Mouse (Mus musculus) left cerebral cortex, postnatal 10 days (tissue): ENCODE results near the gene Stkld1. TPM values are rescaled to one million over a fixed set of nuclear protein-coding genes. Genes with fewer than 3 reads are reported as not detected.

Experiments used
- DNase-seq, 2 experiments: peaks; one replicate each; pipeline ENCODE4 v3.0.0; 2021 to 2022; ENCODE audit warnings: low spot score in 2 of 2, mixed read lengths in 1 of 2; ENCODE audit errors: extremely low spot score in 1 of 2
- intact Hi-C: fragments of 180-260 bp; cut with DNase I; formaldehyde crosslinking; loops from one replicate; pipeline ENCODE4 v1.15.1; 2025
- total RNA-seq, 2 experiments: library from RNA; stranded (reverse); gene quantifications; 2 replicates each; pipeline ENCODE4 v1.2.3; 2021

Gene Stkld1
- total RNA-seq, 2 experiments from 2014 or later, result 0.41 TPM; not detected in 1

DNA sequence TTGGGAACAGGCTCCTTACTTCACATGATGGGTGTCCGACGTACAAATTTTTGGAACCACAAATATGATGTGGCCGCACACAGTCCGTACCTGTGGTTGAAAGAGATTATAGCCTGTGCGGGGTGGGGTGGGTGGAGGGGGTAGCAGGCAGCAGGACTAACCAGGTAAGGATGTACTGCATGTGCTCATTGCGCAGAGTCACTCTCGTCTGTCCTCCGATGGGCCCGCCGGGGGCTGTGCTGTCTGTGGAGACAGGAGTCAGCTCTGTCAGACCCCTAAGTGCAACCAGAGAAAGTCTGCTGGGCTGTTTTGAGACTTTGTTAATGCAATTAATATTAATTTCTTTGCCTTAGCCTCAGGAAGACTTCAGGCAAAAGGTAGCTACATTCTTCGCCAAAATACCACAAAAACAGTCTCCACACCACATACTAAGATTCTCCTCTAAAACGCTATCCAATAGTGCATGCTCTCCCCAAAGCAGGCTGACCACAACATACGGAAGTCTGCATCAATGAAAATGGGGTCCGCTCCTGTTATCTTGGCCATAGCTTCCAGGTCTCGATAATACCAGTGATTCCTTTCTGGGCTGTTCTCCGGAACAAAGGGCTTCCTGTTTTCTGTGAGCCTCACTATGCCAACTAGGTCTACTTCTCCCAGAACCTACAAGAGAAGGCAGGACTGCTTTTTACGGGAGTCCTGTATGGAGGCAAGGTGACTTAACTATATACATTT lies 20.3 kb upstream of the Stkld1 start:
- intact Hi-C loops, result no loop called here
- no peak for DNase-seq

DNA sequence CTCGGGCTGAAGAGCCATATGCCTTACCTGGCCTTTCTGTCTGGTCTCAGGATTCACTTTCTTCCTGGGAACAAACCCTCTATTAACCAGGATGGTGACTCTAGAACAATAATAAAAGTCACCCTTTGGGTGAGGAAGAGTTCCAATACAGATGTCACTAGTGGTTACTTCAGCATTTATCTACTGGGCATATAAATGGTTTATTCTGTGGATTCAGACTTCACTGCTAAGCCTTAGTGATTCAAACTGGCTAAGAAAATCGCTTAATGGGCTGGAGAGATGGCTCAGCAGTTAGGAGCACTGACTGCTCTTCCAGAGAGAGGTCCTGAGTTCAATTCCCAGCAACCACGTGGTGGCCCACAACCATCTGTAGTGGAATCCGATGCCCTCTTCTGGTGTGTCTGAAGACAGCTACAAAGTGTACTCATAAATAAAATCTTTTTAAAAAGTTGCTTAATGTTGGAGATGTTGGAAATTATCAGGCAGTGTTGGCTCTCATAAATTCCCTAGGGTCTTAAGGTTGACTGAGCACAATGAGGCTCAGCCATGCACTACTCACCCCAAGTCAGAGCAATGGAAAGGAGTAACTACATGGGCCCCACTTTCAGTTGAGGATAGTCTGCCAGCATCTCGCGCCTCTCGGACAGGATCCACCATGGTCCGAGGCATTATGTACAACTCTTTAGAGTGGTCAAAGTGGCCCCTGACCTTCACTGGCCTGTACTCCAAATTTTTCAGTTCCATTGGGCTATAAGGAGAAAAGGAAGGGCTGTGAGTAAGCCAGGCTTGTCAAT lies 19.5 kb upstream of the Stkld1 start:
- no peak for DNase-seq
- intact Hi-C loops, result no loop called here

DNA sequence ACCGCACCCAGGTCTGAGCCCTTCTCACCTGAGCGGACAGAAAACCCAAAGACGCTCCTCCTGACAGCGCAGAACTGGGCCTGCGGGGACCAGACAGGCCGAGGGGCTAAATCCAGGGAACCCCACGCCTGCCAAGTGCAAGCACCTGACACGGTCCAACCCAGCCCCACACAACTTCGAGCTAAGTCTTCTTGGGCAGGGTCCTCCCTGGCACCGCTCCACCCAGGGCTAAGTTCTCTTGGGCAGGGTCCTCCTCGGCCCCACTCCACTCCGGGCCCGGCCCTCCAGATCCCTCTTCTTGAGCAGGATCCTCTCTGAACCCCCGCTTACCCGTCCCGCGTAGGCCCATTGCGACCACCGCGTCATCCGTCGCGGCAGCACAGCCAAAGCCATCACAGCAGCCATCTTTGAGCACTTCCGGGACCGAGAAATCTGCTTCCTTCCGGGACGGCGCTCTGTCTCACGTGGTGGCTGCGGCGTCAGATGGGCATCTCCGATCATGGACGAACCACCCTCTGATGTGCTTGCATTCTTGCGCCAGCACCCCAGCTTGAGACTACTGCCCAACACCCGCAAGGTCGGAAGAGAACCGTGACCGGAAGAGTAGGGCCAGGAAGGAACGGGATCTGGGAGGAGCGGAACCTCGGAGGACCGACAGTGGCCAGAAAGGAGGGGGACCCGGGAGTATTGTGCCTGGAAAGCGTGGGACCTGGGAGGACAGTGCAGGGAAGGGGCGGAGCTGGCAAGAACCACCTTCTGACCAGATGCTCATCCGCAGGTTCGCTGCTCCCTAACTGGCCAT lies 17.7 kb upstream of the Stkld1 start, which contains the start of the genes Surf2 and Surf1:
Gene Surf2, plus strand, starts transcription at position 441 of the 802 bp plus-strand sequence.
Gene Surf1, minus strand, starts transcription at position 604 of the 802 bp plus-strand sequence.
- intact Hi-C loops, result no loop called here
- peak; percentile 86 to 89 for DNase-seq

DNA sequence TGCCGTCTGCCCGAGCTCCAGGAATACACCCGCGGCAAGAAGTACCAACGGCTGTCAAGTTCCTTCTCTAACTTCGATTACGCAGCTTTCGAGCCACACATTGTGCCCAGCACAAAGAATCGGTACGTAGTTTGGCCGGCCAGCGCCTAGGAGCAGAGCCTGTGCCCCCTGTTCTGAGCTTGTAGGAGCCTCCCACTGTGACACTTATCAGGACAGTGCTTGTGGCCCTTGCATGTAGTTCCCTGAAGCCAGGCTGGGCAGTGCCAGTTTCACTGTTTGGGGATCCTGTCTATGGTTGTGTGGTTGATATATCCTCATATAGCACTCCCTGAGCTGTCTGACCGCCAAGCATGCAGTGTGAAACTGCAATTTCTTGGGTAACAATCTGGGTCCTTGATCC lies 17.1 kb upstream of the Stkld1 start:
- no peak for DNase-seq

DNA sequence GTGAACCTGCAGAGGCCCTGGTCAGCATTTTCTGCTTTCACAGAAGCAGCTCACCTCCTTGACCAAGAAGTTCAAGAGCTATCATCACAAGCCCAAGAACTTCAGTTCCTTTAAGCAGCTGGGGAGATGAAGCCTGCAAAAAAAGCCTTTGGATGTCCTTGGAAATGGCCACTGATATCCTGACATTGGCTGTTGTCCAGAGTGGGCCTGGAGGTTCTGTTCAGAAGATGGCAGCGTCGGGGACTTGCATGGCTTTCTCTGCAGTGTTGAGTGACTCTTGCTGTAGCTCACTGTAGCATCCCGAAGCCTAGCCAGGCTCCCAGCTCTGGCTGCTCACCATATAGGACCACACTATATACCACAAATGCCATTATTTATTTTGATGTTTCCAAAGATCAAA lies 14.2 kb upstream of the Stkld1 start:
- intact Hi-C loops, result loop anchor here (5.0 kb wide), 1 partner anchor 103 kb away; no protein-coding TSS in a partner anchor
- no peak for DNase-seq

More for the DNA sequence above, 17.1 kb upstream of the Stkld1 start:
- intact Hi-C loops, result no loop called here

DNA sequence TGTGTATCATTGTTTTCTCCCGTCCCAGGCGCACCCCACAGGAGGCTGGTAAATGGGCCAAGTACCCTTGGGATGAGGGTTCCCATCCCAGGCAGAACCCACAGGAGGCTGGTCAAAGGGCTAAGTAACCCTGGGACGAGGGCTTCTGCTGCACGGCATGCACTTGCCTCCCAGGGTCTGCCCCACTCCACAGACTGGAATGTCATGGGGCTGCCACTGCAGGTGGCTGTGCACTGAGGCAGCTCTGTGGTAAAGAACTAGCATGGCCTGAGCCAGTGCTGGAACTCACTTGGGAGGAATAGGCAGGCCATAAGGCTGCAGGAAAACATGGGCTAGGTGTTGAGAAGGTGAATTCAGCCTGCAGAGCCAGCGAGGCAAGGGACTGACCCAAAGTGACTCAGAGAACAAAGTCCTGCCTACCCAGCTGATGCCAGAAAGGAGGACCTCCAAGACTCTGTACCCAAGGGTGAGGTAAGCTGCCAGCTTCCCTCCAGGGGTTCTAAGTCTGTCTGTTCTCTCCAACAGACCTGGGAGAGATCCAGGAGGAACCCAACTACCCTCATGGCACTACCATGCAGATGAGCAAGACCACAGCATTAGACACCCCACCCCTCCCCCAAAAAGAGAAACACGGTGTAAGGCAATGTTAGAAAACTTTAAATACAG lies 13.5 kb upstream of the Stkld1 start:
- DNase-seq, result no peak
- intact Hi-C loops, result loop anchor here (5.0 kb wide), 1 partner anchor 102 kb away; no protein-coding TSS in a partner anchor

DNA sequence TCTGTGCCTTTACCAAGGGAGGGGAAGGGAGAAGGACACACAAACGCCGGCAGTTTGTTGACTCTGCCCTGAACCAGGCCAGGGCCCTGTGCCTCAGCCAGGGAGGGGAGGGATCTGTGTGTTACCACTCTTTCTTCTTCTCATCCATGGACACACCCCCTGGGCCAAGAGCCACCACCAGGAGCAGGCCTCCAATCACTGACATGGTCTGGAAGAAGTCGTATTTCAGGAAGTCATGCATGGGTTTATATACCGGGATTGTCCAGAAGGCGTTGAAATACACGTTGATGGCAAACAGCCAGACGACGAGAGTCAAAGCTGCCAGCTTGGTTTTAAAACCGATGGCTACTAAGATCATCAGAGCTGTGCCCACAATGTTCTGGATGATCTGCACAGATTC lies 12.1 kb upstream of the Stkld1 start:
- intact Hi-C loops, result loop anchor here (5.0 kb wide), 1 partner anchor 101 kb away; no protein-coding TSS in a partner anchor
- DNase-seq, result no peak

DNA sequence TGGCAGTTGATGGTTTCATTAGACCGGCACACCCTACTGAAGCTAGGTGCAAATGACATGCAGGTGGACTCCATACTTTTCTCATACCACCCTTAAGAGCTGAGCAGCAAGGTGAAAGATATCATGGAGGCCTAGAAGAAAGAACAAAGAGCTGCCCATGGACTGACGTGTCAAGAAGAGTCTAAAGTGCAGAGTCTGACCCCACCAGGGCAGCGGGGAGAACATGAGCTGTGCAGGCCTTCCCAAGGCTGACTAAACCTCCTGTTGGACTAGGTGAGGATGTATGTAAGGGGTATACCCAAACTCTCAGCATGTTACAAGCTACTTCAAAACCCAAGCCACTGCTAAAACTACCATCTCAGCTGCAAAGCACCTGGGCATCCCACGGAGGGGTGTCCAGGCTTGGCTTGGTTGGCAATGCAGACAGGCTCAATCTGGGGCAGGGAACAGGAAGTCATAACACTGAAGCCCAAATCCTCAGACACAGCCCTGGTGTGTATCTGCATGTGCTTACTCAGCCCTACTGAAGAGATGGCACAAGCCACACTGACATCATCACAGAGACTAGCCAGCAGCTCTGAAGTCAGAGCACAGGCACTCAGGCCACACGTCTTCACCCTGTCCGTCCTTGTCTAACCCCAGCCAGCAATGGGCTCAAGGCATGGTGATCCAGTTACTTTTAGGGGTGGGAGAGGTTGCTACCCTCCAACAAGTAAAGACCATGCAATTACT lies 5.9 kb upstream of the Stkld1 start:
- DNase-seq, result no peak
- intact Hi-C loops, result no loop called here

DNA sequence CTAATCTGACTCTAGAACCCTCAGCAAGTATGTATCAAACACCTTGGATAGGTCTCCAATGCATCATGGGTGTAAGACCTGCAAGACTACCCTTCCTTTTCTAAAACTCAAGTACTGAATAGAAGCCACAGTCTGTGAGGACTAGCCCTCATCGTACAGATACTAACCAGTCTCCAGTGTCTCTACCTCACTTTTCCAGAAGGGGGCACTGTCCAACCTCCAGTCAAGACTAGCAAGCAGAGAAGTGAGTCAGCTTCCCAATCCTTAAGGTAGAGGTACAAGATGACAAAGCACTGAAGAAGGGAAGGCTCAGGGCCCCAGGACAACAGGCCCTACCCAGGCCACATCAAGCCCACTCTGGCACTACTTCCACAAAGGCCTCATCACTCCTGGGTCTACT lies 3.5 kb upstream of the Stkld1 start:
- DNase-seq, result peak in 1 of 2 experiments; percentile 68
- intact Hi-C loops, result loop anchor here (2.0 to 5.0 kb wide), 3 partner anchors 77 to 306 kb away; partner anchors contain the start of gene Cacfd1

DNA sequence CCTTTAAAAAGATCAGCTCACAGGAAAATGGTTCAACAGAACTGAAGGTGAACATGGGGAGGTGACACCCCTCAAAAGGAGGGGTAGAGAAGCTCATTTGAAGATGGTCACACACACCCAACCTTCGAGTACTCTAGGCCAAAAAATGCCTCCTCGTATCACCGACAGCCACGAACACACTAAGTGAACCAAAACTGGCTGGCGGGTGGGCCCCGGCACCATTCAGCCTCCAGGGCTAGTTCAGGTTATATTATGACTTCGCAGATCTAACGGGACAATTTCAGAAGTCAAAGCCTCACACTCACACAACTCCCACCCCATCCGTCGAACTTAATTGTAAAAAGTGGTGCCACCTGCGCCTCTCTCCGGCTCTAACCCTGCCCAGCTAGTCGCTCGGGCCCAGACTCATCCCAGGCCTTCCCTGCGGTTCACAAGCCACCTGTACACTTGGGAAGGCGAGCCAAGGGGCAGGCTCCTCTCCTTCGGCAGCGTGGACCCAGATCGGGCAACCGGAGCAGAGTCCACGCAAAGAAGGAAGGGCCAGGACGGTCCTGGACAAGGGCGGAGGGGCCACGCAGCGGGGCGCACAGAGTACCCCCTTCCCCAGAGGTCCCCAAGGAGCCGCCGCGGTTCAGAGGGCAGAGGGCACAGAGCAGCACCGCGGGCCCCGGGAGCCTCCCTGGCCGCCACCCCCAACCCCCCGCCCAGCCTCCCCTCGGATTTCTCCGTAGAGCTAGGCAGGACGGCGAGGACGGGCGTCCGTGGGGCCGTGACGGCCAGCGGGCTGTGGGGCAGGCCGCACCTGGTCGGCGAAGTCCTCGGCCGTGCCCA lies 1.2 kb upstream of the Stkld1 start:
- DNase-seq, result peak in 1 of 2 experiments; percentile 56
- intact Hi-C loops, result loop anchor here (5.0 kb wide), 2 partner anchors 75 to 105 kb away; partner anchors contain the start of gene Cacfd1

DNA sequence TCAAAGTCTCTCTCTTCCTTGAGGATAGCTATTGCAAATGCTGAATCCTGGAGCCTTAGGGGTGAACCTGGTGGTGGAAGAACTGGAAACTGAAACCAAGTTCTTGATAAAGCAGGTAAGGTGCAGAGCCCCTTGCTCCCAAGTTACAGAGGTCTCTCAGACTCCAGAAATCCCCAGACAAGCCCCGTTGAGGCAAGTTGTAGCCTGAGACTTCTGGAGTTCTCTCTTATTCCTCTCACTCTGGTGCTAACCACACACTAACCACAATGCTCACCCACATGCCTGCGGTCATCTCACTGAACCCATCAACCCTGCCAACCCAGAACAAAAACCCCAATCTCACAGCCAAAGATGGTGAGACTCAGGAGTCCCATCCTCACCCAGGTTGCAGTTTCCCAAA lies 1.4 kb downstream of the Stkld1 start:
- intact Hi-C loops, result no loop called here
- no peak for DNase-seq

DNA sequence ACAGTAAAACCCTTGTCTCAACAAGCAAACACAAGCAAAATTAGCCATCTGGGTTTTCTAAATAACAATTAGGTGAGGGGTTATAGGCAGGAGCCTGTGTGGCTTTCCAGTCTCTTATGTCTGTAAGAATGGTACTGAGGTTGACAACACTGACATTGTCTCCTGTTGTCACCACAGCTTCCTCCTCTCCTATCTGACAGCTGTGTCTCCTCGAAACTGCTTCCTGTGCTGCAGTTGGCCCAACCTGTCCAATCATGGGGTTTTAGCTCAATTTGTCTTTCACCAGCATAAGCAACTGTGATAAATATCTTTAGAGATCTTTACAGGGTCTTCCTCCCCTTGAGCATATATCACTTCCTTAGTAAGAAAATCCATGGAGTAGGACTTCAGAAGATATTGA lies 2.6 kb downstream of the Stkld1 start:
- intact Hi-C loops, result no loop called here
- DNase-seq, result no peak

DNA sequence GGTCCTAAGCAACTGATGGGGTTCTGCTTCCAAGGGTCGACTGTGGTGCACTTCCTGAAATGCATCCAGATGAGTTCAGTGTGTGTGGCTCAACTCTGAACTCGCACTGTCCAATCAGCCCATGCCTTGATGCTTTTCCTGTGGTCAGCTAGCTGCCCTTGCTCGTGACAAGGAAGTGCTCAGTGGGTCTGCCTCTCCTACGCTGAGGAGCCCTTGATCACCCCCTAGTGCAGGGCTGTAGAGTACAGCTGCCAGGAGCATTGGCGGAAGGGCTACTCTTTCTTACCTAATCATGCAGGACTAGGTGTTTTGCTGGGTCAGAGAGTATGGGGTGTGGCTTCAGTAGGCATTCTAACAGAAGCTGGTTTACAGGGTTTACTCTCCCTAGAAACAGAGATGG lies 7.7 kb downstream of the Stkld1 start:
- intact Hi-C loops, result no loop called here

DNA sequence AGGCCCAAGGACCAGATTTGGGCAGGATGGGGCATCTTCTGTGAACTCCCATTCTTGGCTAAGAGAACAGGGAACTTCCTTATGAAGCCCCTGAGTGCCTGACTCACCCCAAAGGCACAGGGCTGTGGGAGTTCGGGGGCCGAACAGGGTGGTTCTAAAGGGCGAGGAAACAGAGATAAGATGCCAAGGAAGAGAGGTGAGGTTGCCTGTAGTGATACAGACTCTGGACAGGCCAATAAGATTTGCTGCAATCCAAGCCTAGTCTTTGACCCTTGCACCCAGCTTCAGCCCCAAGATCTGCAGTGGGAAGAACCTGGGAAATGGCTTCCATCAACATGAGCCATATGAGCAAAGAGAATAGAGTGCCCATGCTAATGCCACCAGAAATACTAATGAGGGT lies 9.4 kb downstream of the Stkld1 start:
- intact Hi-C loops, result no loop called here
- DNase-seq, result no peak

More for the DNA sequence above, 7.7 kb downstream of the Stkld1 start:
- DNase-seq, result no peak

DNA sequence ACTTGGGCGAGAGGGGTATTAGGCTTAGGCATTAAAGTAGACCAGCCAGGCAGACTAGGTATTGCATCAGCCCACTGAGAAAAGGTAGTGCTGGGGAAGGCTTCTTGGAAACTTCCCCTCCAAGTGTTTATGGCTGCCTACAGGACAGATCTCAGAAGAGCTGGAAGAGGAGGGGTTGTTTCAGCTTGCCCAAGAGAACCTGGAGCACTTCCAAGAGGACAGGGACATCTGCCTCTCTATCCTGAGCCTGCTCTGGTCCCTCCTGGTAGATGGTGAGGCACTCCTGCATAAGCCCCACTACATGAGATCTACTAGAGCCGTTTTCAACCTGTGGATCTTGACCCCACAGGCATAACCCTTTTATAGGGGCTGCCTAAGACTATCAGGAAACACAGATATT lies 16.6 kb downstream of the Stkld1 start:
- intact Hi-C loops, result no loop called here
- no peak for DNase-seq

DNA sequence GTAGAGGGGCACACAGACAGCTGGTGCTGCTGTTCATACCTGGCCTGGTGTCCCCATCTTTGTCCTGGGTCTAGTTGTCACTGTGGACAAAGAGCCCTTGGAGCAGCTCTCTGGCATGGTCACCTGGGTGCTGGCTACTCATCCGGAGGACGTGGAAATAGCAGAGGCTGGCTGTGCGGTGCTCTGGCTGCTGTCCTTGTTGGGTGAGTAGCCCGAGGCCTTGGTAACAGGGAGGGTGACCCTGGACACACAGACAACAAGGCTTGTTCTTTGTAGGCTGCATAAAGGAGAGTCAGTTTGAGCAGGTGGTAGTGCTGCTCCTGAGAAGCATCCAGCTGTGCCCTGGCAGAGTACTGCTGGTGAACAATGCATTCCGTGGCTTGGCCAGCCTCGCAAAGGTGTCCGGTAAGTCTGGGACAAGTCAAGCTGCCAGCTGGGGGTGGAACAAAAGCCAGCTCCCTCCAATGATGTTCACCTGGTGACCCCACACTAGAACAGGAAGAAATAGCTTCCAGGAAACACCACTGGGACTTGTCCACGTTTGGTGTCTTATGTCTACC lies 17.6 kb downstream of the Stkld1 start:
- intact Hi-C loops, result no loop called here
- no peak for DNase-seq

DNA sequence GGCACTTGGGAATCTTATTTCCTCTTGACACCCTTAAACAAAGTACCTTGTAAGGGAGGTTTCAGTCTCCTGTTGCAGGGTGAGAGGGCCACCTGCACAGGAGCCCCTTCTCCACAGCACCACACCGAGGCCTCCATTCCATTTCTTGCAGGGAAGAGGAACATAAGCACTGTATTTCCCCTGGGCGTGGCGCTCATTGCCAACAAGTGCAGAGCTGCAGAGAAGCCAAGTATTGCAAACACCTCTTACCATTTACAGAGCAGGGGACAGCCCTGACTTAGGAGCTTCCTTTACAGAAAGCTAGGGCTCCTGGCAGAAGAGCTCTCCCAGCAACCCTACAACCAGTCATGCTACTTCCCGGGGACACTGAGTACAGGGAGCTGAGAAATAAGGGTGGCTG lies 18.3 kb downstream of the Stkld1 start:
- DNase-seq, result no peak
- intact Hi-C loops, result no loop called here
